Mouse (Mus musculus): ENCODE measurements at regions not wholly inside any gene's neighbourhood (a gene's known extent, or its start where the extent isn't known, plus 50 kb on each side); places are given as distances from the start of the nearest gene placed in this dataset.
"Not testable (repeated sequence)": the region's sequence is repeated elsewhere in the genome, so short reads cannot be mapped to it uniquely, and the experiment has no call there.

GRCm38 (mm10) chr8:42442786-42443185, 698.5 kb downstream of the Triml1 start:
- no peak for DNase-seq (ENCODE audit: low read depth, low spot score)

- DNase-seq (ENCODE audit: low read depth, low spot score), result no peak
Observed at GRCm38 (mm10) chr8:42402632-42403031, 738.7 kb downstream of the Triml1 start.

GRCm38 (mm10) chr8:42396886-42397285, 744.4 kb downstream of the Triml1 start:
- DNase-seq (ENCODE audit: low read depth, low spot score), result no peak

GRCm38 (mm10) chr8:42388816-42389215, 752.5 kb downstream of the Triml1 start:
- DNase-seq (ENCODE audit: low read depth, low spot score), result no peak

GRCm38 (mm10) chr8:42348073-42348603, 793.1 kb downstream of the Triml1 start:
- no peak for DNase-seq (ENCODE audit: low read depth, low spot score)

- DNase-seq (ENCODE audit: low read depth, low spot score), result no peak
Observed at GRCm38 (mm10) chr8:42334708-42335107, 806.6 kb downstream of the Triml1 start.

- peak; percentile 37 for DNase-seq (ENCODE audit: low read depth, low spot score)
Observed at GRCm38 (mm10) chr8:42324663-42325062, 816.6 kb downstream of the Triml1 start.

- no peak for DNase-seq (ENCODE audit: low read depth, low spot score)
Observed at GRCm38 (mm10) chr8:42322862-42323261, 818.4 kb downstream of the Triml1 start.

- no peak for DNase-seq (ENCODE audit: low read depth, low spot score)
Observed at GRCm38 (mm10) chr8:42311060-42311459, 830.2 kb downstream of the Triml1 start.

- no peak for DNase-seq (ENCODE audit: low read depth, low spot score)
Observed at GRCm38 (mm10) chr8:42291392-42291791, 849.9 kb downstream of the Triml1 start.

GRCm38 (mm10) chr8:42282011-42282410, 859.3 kb downstream of the Triml1 start:
- no peak for DNase-seq (ENCODE audit: low read depth, low spot score)

- no peak for DNase-seq (ENCODE audit: low read depth, low spot score)
Observed at GRCm38 (mm10) chr8:42253358-42253757, 836.5 kb upstream of the Frg1 start.

GRCm38 (mm10) chr8:42242321-42242720, 825.4 kb upstream of the Frg1 start:
- not testable (repeated sequence) for DNase-seq (ENCODE audit: low read depth, low spot score)

GRCm38 (mm10) chr8:42219857-42220600, 803.2 kb upstream of the Frg1 start:
- no peak for DNase-seq (ENCODE audit: low read depth, low spot score)

- no peak for DNase-seq (ENCODE audit: low read depth, low spot score)
Observed at GRCm38 (mm10) chr8:42210943-42211342, 794.1 kb upstream of the Frg1 start.

- no peak for DNase-seq (ENCODE audit: low read depth, low spot score)
Observed at GRCm38 (mm10) chr8:42209989-42210388, 793.1 kb upstream of the Frg1 start.

- DNase-seq (ENCODE audit: low read depth, low spot score), result no peak
Observed at GRCm38 (mm10) chr8:42197257-42197656, 780.4 kb upstream of the Frg1 start.

- DNase-seq (ENCODE audit: low read depth, low spot score), result no peak
Observed at GRCm38 (mm10) chr8:42193902-42194550, 777.2 kb upstream of the Frg1 start.

- no peak for DNase-seq (ENCODE audit: low read depth, low spot score)
Observed at GRCm38 (mm10) chr8:42187083-42187482, 770.2 kb upstream of the Frg1 start.

GRCm38 (mm10) chr8:42183288-42183878, 766.5 kb upstream of the Frg1 start:
- no peak for DNase-seq (ENCODE audit: low read depth, low spot score)

GRCm38 (mm10) chr8:42162441-42162840, 745.6 kb upstream of the Frg1 start:
- DNase-seq (ENCODE audit: low read depth, low spot score), result no peak

GRCm38 (mm10) chr8:42157006-42157405, 740.1 kb upstream of the Frg1 start:
- no peak for DNase-seq (ENCODE audit: low read depth, low spot score)

GRCm38 (mm10) chr8:42156588-42156987, 739.7 kb upstream of the Frg1 start:
- no peak for DNase-seq (ENCODE audit: low read depth, low spot score)

All from brain, embryonic 18.5 days (tissue).